Mouse (Mus musculus) spleen, adult 2 months (tissue): ENCODE results near the gene Gmfg.

Experiments used
- CTCF ChIP-seq: fragments of 200-500 bp; IDR thresholded peaks from 2 replicates; pipeline ENCODE4 v1.5.1; 2011; ENCODE audit warnings: mild to moderate bottlenecking, inconsistent platforms; ENCODE audit not compliant: insufficient read depth, insufficient read length, insufficient replicate concordance; ENCODE audit errors: extremely low read depth
- POLR2A ChIP-seq: fragments of 200-500 bp; IDR thresholded peaks from 2 replicates; pipeline ENCODE4 v1.6.1; 2011; ENCODE audit warnings: low read depth, low read length, inconsistent platforms

DNA sequence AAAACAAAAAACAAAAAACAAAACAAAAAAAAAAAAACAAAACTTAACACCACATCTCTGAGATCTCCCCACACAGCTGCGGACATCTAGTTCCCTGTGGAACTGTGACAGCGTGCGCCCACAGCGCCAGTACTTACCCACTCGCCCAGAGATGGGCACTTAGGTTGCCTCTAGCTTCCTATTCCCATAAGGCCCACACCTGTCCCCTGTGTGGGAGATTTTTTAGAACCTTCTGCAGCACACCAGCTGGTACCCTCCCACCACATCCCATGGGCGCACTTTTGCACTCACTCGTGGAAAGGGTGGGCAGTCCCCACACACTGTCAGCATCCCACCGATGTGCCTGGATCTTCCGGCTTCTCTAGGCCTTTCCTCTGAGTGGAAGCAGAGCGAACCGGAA, 45.6 kb downstream of the Gmfg start:
- no peak for TF ChIP-seq CTCF
- TF ChIP-seq POLR2A = no peak
